Mouse (Mus musculus) gastrocnemius, adult 18-20 months (tissue): ENCODE data around the gene Daxx. TPM values are rescaled to one million over a fixed set of nuclear protein-coding genes. Genes with fewer than 3 reads are reported as not detected.

Source experiments
- DNase-seq: peaks from one replicate; pipeline ENCODE4 v3.0.0; 2021; ENCODE audit warnings: low spot score
- total RNA-seq, 2 experiments: library from RNA; stranded (reverse); gene quantifications; 2 replicates each; pipeline ENCODE4 v1.2.3; 2021

Gene Daxx
- total RNA-seq, 2 experiments from 2014 or later = 12.0 to 13.7 TPM

DNA sequence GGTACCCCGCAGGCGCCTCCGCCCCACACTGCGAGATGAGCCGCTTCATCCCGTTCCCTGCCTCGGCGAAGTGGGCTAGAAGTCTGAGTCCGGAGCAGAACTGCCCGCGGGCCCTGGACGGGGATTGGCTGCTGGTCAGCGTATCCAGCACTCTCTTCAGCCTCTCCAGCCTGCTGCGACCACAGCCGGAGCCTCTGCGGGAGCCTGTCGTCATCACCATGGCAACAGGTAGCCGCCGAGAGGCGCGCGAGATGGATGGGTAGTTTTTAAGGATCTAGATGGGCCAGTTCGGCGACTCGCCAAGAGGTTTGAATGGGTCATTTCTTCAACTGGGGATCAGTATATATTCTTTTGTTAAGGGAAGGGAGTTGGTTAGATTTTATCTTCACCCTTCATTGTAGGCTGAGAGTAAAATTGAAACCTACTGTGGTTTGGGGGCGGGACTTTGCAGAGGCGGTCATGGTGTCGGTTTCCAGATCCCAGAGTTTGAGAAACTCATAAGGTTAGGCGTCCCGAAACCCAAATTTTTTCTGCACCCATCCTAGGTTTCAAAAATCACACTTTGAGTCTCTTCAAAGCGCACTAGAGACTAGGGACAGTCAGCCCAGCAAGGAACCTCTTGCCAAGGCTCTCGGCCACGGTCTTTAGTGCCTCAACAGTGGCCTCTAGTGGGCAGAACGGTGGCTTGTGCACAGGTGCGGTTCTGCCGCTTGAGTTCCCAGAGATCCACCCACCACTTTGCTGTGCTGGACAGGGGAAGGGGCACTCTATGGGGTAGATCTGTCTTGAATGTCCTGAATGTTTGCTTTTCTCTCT lies 11.3 kb downstream of the Daxx start:
- peak; percentile 84 for DNase-seq

DNA sequence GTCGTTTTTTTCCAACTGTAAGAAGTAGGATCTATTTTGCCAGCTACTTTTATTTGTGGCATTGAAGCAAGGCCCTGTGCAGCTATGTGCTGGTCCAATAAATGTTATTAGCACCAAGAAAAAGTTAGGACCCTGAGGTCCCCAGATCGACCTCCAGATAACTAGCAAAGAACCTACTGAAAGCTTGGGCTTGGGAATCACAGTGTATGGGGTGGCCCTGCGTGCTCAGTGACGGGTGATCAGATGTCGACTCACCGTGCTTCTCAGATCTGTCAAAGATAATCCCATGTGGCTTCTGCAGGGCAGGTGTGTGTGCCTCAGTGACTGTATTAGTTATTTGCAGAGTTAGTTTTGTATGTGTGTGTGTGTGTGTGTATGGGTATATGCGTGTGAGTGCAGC lies 12.1 kb downstream of the Daxx start:
- no peak for DNase-seq

DNA sequence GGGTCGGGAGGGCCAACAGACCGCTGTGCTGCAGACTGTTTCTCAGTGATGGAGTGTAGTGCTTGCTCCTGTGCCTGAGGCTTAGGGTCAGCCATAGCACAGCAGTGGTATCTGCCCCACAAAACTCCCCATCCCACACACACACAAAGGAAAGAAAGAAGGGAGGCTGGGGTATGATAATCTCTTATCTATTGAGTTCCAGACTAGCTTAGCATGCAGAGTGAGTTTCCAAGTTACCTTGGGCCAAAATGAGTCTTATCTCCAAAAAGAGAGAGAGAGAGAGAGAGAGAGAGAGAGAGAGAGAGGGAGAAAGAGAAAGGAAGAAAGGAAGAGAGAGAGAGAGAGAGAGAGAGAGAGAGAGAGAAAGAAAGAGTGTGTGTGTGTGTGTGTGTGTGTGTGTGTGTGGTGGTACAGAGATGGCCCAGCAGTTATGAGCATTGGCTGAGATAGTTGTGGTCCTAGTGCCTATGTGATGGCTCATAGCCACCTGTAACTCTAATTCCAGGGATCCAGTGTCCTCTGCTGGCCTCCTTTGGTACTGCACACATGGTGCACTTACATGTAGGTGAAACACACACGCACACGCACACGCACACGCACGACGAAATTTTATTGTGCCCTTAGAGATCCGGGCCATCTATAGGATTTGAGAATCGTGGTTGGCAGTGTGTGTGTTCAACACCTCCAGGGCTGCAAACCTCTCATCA lies 15.5 kb downstream of the Daxx start:
- no peak for DNase-seq

DNA sequence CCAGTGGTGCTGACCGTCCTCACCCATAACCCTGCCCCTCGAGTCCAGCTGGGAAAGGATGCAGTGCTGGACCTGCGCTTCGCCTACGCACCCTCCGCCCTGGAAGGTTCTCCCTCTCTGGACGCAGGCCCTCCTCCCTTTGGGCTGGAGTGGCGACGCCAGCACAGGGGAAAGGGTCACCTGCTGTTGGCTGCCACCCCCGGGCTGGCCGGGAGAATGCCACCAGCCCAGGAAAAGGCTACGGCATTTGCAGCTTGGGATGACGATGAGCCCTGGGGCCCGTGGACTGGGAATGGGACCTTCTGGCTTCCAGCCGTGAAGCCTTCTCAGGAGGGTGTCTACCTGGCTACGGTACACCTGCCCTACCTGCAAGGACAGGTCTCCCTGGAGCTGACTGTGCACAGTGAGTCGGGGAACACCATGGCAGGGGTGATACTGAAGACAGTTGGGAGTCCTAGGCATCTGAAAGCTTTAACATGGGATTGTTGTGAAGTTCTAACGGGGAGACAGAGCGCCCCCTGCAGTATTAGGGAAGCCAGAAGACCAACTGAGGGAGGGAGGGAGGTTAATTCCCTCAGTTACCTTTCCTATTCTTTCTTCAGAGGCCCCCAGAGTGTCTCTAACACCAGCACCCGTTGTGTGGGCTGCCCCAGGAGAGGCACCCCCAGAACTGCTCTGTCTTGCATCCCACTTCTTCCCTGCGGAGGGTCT lies 16.3 kb downstream of the Daxx start:
- no peak for DNase-seq

DNA sequence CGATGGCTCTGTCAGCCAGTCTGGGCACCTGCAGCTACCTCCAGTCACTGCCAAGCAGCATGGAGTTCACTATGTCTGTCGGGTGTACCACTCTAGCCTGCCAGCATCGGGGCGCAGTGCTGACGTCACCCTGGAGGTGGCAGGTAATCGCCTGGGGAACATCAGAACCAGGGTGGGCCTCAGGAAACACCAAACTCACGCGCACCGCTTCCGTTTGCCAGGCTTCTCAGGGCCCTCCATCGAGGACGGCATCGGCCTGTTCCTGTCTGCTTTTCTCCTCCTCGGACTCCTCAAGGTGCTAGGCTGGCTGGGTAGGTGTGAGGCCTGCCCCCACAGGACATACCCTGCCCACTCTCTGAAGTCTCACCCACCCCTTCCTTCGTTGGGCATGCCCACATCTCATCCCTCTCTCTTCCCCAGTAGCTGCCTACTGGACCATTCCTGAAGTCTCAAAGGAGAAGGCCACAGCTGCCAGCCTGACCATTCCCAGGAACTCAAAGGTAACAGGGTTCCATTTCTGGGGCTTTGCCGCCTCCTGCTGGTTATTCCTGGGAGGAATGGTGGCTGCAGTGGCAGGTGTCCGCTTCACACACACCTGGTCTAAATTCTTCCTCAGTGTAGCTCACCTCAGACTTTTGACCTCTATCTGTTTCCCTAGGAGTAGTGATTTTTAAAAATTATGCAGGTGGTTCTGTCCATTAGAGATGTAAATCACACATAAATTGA lies 17.2 kb downstream of the Daxx start:
- no peak for DNase-seq

DNA sequence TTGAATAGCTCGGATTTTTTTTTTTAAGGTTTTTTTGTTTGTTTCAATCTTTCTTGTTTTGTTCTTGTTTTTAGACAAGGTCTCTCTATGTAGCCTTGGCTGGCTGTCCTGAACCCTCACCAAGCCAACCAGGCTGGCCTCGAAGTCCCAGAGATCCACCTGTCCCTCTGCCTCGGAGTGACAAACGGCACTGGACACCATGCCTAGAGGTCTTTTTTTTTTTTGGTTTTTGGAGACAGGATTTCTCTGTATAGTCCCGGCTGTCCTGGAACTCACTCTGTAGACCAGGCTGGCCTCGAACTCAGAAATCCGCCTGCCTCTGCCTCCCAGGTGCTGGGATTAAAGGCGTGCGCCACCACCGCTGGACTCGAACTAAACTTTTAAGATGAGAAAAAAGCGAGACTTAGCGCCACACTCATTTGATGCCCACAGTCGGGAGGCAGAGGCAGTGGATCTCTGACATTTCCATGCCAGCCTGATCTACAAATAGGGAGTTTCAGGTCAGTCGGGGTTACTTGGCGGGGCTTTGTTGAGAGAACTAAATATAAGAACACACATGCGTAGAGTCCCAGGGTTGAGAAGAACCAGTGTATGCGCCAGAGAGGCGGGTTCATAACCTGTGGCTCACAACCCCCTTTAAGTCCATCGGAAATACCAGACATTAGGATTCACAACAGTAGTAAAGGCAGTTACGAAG lies 19.2 kb downstream of the Daxx start:
- no peak for DNase-seq

DNA sequence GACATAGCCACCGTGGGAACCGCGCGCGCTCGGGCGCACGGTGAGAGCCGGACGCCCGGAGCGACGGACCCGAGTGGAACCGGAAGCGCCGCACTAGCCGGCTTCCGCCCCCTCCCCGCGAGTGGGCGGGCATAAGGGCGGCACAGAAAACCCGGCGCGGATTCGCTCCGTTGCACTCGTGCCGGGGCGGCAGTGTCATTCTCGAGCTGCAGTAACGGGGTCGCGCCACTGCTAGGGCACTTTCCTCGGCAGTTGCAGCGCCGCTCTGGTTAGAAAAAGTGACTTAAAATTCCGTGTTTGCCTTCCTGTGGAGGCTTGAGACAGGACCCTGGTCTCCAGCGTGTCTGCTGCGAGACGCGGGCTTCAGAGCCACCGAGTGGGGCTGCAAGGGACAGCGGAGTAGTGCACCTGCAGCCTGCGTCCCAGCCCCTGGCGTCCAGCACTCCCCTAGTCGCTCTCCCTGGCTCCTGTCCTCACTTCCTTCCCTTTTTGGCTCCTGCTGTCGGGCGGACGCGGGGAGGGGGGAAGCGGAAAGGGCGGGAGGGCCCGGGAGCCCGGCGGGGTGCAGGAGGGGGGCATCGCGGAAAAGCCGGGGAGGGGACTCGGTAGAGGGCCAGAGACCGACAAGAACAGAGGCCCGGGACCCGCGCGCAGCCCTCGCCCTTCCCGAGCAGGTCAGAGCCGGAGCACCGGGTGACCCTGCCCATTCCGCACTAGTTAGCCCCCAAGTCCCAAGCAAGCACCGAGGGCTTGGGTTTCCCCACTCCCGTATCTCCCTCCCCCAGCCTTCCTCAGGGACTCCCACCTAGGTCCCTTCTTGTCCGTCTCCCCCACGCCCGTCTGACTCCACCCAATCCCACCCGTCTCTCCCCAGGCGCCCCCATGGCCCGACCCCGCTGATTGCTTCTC lies 20.4 kb downstream of the Daxx start, which contains the start of gene Rgl2:
TSS of gene Rgl2 (plus strand) at position 173 of the 909 bp plus-strand sequence.
- DNase-seq = peak; percentile 92

DNA sequence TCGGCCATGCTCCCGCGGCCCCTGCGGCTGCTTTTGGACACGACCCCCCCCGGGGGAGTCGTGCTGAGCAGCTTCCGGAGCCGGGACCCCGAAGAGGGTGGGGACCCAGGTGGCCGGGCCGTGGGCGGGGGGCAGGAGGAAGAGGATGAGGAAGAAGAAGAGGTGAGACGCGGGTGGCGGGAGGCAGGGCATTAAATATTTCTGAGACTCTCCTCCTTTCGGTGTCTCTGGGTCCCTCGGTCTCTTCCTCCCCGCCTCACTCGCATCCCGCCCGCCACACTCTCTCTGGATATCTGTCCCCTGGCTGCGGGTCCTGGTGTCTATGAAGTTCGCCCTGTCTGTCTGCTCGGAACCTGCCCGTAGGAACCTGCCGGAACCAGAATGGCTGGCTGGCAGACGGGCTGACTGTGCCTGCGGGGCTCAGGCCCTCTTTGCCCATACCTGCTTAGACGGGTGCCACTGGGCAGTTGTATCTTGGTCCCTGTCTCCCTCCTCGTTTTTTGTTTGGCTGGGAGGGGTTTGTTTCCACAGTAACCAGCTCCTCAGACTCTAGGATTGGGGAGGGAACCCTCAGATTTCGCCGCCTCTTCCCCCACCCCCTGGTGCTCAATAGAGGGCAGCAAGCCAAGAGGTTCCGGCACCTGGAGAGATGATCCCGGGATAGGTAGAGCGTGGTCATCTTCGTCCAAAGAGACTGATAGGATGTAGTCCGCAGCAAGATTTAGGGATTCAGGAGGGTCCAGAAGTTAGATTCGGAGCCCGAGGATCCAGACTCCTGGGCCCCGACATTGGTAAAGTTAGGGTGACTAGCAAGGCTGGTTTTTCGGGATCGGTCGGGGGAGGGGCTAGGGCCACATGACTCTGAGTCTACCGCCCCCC lies 21.3 kb downstream of the Daxx start:
- peak; percentile 53 for DNase-seq

DNA sequence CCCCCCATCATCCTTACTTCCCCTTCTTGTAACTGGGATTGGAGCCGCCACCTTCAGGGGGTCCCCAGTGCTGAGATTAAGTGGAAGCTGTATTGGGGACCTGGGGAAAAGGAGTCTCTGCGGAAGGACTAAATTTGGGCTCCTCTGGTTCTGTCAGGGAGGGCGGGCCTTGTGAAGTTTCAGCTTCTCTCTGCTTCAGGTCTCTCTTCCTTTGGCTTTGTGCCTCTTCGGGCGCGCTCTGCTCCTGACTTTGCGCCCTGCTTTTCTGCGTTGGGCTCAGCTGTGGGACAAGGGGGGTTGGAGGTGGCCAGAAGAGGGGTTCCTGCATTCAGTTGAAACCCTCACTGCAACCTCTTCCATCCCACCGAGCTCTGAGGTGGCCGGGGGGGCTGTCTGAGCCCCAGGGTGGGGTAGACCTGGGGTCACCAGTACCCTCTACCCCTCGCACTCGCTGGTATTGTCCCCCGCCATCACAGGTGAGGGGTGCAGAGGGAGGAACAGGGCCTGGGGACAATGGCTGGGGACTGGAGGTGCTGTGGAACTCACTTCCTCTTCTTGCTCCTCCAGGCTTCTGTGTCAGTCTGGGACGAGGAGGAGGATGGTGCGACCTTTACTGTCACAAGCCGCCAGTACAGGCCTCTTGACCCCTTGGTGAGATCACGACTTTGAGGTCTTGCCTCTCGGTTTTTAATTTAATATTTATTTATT lies 22.1 kb downstream of the Daxx start:
- DNase-seq = no peak

DNA sequence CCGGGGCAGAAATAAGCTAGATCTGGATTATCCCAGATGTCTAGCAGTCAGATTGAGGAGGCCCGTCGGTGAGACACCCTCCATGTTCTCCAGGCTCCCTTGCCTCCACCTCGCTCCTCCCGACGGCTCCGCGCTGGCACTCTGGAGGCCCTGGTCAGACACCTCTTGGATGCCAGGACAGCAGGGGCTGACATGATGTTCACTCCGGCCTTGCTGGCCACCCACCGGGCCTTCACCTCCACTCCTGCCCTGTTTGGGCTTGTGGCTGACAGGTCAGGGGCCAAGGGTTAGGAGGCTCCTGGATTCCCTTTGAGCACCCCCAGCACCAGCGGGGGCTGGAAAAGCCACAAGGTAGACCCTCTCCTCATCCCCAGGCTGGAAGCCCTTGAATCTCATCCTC lies 22.7 kb downstream of the Daxx start:
- DNase-seq = no peak

DNA sequence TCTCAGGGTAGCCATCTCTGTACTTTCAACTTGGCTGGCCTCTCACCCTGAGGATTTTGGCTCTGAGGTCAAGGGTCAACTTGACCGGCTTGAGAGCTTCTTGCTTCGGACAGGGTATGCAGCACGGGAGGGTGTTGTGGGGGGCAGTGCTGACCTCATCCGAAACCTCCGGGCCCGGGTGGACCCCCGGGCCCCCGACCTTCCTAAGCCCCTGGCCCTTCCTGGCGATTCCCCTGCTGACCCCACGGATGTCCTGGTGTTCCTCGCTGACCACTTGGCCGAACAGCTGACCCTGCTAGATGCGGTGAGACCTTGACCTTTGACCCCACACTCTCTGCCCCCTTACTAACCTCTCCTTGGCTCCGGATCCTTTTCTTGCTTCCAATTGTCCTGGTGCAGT lies 23.2 kb downstream of the Daxx start:
- no peak for DNase-seq

DNA sequence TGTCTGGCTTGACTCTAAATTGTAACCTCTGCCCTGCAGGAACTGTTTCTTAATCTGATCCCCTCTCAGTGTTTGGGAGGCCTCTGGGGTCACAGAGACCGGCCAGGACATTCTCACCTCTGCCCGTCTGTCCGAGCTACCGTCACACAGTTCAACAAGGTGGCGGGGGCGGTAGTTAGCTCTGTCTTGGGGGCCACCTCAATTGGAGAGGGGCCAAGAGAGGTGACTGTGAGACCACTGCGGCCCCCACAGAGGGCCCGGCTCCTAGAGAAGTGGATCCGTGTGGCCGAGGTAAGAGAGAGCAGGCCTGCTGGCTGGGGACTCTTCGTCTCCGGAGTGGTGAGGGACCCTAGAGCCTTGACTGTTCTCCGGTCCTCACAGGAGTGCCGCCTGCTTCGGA lies 23.8 kb downstream of the Daxx start:
- no peak for DNase-seq

DNA sequence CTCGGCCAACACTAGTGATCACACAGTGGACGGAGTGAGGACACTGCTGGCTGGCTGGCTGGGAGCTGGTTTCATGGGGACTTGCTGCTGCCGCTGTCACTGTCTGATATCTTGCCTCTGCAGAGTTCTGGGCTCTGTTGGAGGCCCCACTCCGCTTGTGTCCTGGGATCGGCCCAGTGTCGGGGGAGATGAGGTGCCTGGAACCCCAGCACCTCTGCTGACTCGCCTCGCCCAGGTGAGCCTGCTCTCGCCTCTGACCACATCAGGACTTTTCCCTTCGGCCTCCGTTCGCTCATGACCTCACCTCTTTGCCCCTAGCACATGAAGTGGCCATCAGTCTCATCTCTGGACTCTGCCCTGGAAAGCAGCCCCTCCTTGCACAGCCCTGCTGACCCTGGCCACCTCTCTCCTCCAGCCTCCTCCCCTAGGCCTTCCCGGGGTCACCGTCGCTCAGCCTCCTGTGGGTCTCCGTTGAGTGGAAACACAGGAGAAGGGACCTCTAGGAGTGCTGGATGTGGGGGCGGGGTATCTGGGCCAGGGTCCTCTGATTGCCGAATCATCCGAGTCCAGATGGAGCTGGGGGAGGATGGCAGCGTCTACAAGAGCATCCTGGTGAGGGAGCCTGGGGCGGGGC lies 26.3 kb downstream of the Daxx start:
- no peak for DNase-seq

DNA sequence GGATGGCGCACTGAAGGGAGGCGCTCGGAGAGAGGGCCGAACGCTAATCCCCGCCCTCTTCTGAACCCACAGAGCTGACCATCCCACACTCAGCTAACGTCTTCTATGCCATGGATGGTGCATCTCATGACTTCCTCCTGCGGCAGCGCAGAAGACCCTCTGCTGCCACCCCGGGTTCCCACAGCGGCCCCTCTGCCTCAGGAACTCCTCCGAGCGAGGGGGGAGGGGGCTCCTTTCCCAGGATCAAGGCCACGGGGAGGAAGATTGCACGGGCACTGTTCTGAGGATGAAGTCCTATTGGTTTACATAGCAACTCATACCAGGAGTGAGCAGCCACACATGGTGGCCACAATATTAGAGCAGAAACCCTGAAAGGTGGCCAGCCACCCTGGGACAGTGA lies 27.8 kb downstream of the Daxx start:
- DNase-seq = no peak

DNA sequence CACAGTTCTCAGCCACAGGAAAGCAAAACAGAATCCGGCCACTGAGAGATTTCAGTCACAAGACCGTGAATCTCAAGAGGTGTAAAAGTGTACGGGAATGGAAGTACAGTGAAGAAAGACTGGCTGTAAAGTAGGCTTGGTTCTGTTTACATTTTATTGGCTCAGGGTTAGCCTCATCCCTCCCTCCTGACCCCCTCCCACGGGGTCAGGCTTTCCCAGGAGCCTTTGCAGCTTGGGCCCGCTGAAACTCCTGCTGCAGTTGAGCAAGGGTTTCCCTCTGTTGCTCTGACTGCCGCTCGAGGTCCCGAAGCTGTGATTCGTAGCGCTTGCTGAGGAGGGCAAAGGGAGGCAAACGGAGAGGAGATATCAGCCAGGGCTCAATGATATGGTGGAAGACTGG lies 29.6 kb downstream of the Daxx start:
- DNase-seq = no peak

DNA sequence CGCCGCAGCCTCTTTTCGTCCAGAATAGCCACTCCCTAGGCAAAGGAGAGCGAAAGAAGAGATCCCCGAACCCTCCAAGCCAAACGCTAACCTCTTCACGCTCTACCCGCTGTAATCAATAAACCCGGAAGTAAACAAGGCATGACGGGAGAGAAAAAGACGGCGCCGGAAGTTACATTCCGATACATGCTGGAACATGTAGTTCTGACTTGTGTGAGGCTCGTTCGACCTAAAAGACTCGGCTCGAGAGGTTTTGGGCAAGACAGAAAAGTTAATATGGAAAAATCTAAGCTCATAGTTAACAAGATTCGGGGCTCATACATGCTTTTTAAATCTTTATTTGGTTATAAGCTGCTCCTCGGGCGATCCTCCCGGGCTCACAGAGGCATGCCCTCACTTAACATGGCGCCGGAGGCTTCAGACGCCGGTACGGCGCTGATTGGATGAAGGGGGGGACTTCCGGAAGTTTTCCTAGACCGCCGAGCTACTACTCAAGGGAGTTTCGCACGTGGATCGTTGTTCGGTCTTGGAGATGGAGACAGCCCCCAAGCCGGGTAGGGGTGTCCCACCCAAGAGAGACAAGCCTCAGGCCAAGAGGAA lies 31.1 kb downstream of the Daxx start, which contains the start of the genes Pfdn6 and Wdr46:
TSS of gene Pfdn6 (minus strand) at position 138 of the 600 bp plus-strand sequence.
TSS of gene Wdr46 (plus strand) at position 455 of the 600 bp plus-strand sequence.
- DNase-seq = peak; percentile 88

DNA sequence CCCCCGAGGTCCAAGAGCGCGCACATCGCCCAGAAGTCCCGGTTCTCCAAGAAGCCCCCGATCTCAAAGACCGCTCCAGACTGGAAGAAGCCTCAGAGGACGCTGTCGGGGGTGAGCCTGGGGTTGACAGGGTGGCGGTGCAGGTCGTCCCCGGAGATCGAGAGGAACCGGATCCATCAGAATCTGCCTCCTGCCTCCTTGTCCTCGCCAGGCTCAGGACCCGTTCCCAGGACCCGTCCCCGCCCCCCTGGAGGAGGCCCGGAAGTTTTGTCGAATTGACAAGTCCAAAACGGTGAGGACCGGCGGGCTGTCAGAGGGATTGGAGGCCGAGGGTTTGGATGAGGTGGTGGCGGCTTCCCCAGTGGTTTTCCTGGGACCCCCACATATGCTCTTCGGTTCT lies 31.8 kb downstream of the Daxx start:
- DNase-seq = no peak
